Mouse (Mus musculus) CH12.LX (cell line): ENCODE measurements around the gene Itpr2. TPM values are rescaled to one million over a fixed set of nuclear protein-coding genes. Genes with fewer than 3 reads are reported as not detected.

Experiments
- DNase-seq: peaks from one replicate; pipeline ENCODE4 v3.0.0-alpha.2; 2013; ENCODE audit errors: extremely low read depth
- H3K27ac ChIP-seq: 2 replicates; pipeline ENCODE4 v1.5.1; 2012; ENCODE audit warnings: low read depth, mild to moderate bottlenecking, control low read depth, moderate library complexity; ENCODE audit not compliant: insufficient read depth
- H3K27me3 ChIP-seq: replicated peaks from 2 replicates; pipeline ENCODE3; 2012; ENCODE audit warnings: inconsistent platforms
- H3K36me3 ChIP-seq, 2 experiments: replicated peaks in 1 of 2; 2 replicates each; pipeline versions ENCODE3 to v1.6.1; 2012; ENCODE audit warnings: inconsistent platforms in 1 of 2, low read length in 1 of 2, mild to moderate bottlenecking in 1 of 2, mixed read lengths in 1 of 2, moderate library complexity in 1 of 2; ENCODE audit not compliant: control insufficient read depth in 1 of 2, insufficient read depth in 1 of 2
- H3K4me1 ChIP-seq, 2 experiments: 2 replicates each; pipeline ENCODE4 v1.6.1; 2012; ENCODE audit warnings: inconsistent platforms in 1 of 2, moderate library complexity in 1 of 2; ENCODE audit not compliant: insufficient read depth in 2 of 2, control insufficient read depth in 1 of 2
- H3K4me2 ChIP-seq: 2 replicates; pipeline ENCODE4 v1.6.1; 2012; ENCODE audit warnings: low read depth, mild to moderate bottlenecking, control low read depth; ENCODE audit not compliant: poor library complexity, insufficient read depth, severe bottlenecking
- H3K4me3 ChIP-seq, 3 experiments: fragments of 150-350 bp in 1 of 3; sonication (generic) in 1 of 3; replicated peaks in 1 of 3; 2 replicates each; pipeline versions ENCODE3 to v1.5.1; 2011 to 2012; ENCODE audit warnings: low read depth in 2 of 3, low read length in 2 of 3, mild to moderate bottlenecking in 2 of 3, moderate library complexity in 2 of 3, control low read depth in 1 of 3, improper control_type of control experiment in 1 of 3, inconsistent platforms in 1 of 3, mixed read lengths in 1 of 3; ENCODE audit not compliant: poor library complexity in 1 of 3
- H3K79me2 ChIP-seq: replicated peaks from 2 replicates; pipeline ENCODE4 v1.6.1; 2012; ENCODE audit warnings: mild to moderate bottlenecking, moderate library complexity; ENCODE audit not compliant: control insufficient read depth, poor library complexity, insufficient read depth, severe bottlenecking; ENCODE audit errors: extremely low read depth
- H3K9ac ChIP-seq: 2 replicates; pipeline ENCODE4 v1.6.1; 2012; ENCODE audit warnings: low read depth, mild to moderate bottlenecking, control low read depth, moderate library complexity; ENCODE audit not compliant: insufficient read depth
- H3K9me3 ChIP-seq: replicated peaks from 2 replicates; pipeline ENCODE3; 2012; ENCODE audit warnings: low read length, inconsistent platforms, mixed read lengths
- BHLHE40 ChIP-seq: IDR thresholded peaks from 2 replicates; pipeline ENCODE4 v1.6.1; 2011; ENCODE audit warnings: mild to moderate bottlenecking, low read depth, low read length, improper control_type of control experiment
- CHD1 ChIP-seq: IDR thresholded peaks from 2 replicates; pipeline ENCODE4 v1.6.1; 2012; ENCODE audit warnings: low read depth, low read length, improper control_type of control experiment, inconsistent platforms
- CHD2 ChIP-seq: IDR thresholded peaks from 2 replicates; pipeline ENCODE4 v1.6.1; 2011; ENCODE audit warnings: low read length, improper control_type of control experiment
- E2F4 ChIP-seq: IDR thresholded peaks from 2 replicates; pipeline ENCODE4 v1.6.1; 2011; ENCODE audit warnings: low read depth, low read length, improper control_type of control experiment; ENCODE audit not compliant: insufficient replicate concordance
- ELF1 ChIP-seq: IDR thresholded peaks from 2 replicates; pipeline ENCODE4 v1.6.1; 2014; ENCODE audit warnings: low read depth, mild to moderate bottlenecking, inconsistent platforms, low read length, improper control_type of control experiment
- HCFC1 ChIP-seq: IDR thresholded peaks from 2 replicates; pipeline ENCODE4 v1.6.1; 2012; ENCODE audit warnings: low read depth, mild to moderate bottlenecking, inconsistent platforms, low read length, improper control_type of control experiment
- IRF4 ChIP-seq: IDR thresholded peaks from 2 replicates; pipeline ENCODE4 v1.6.1; 2014; ENCODE audit warnings: low read depth, mild to moderate bottlenecking, inconsistent platforms, low read length, improper control_type of control experiment
- JUND ChIP-seq: conservative IDR thresholded peaks from 2 replicates; pipeline ENCODE4 v1.6.1; 2011; ENCODE audit warnings: low read depth, low read length, improper control_type of control experiment
- MAX ChIP-seq: IDR thresholded peaks from 2 replicates; pipeline ENCODE4 v1.6.1; 2011; ENCODE audit warnings: low read length, improper control_type of control experiment
- MAZ ChIP-seq: IDR thresholded peaks from 2 replicates; pipeline ENCODE4 v1.6.1; 2012; ENCODE audit warnings: low read depth, mild to moderate bottlenecking, inconsistent platforms, low read length, improper control_type of control experiment, moderate library complexity
- MYC ChIP-seq: IDR thresholded peaks from 2 replicates; pipeline ENCODE4 v1.6.1; 2011; ENCODE audit warnings: low read depth, mild to moderate bottlenecking, improper control_type of control experiment, low read length
- NRF1 ChIP-seq: IDR thresholded peaks from 2 replicates; pipeline ENCODE4 v1.6.1; 2014; ENCODE audit warnings: low read depth, mild to moderate bottlenecking, inconsistent platforms, low read length, improper control_type of control experiment, moderate library complexity
- POLR2A ChIP-seq: IDR thresholded peaks from 2 replicates; pipeline ENCODE4 v1.6.1; 2011; ENCODE audit warnings: low read depth, mild to moderate bottlenecking, improper control_type of control experiment, low read length
- POLR2AphosphoS2 ChIP-seq: IDR thresholded peaks from 2 replicates; pipeline ENCODE4 v1.6.1; 2011; ENCODE audit warnings: low read depth, low read length, improper control_type of control experiment
- RAD21 ChIP-seq: IDR thresholded peaks from 2 replicates; pipeline ENCODE4 v1.6.1; 2011; ENCODE audit warnings: low read depth, mild to moderate bottlenecking, low read length, improper control_type of control experiment, moderate library complexity
- TBP ChIP-seq: conservative IDR thresholded peaks from 2 replicates; pipeline ENCODE4 v1.6.1; 2011; ENCODE audit warnings: low read depth, low read length, improper control_type of control experiment
- UBTF ChIP-seq: IDR thresholded peaks from 2 replicates; pipeline ENCODE4 v1.6.1; 2012; ENCODE audit warnings: low read depth, mild to moderate bottlenecking, inconsistent platforms, low read length, improper control_type of control experiment, moderate library complexity
- ZKSCAN1 ChIP-seq: IDR thresholded peaks from 2 replicates; pipeline ENCODE4 v1.6.1; 2012; ENCODE audit warnings: low read depth, inconsistent platforms, low read length, improper control_type of control experiment, borderline replicate concordance
- ZNF384 ChIP-seq: IDR thresholded peaks from 2 replicates; pipeline ENCODE4 v1.6.1; 2012; ENCODE audit warnings: low read depth, low read length, improper control_type of control experiment, inconsistent platforms
- dilution Hi-C: fragments of 300-500 bp; cut with MboI; formaldehyde crosslinking; loops from 2 replicates; pipeline ENCODE4 v1.14.3; 2020; ENCODE audit warnings: low sequenced_read_pairs; ENCODE audit not compliant: extremely low pct_unique_long_range_greater_than_20kb, extremely low pct_ligation_motif_present
- in situ Hi-C: fragments of 300-500 bp; cut with MboI; formaldehyde crosslinking; loops from 3 replicates; pipeline ENCODE4 v1.14.3; 2019; ENCODE audit warnings: low sequenced_read_pairs, low pct_ligation_motif_present, low pct_unique_long_range_greater_than_20kb, mixed read lengths
- polyA plus RNA-seq: library from polyadenylated mRNA; unstranded; fragments of >175 nt; gene quantifications from 2 replicates; pipeline ENCODE4 v1.2.1, GENCODE M21; 2012; ENCODE audit warnings: low read depth; ENCODE audit not compliant: insufficient read length
- total RNA-seq, 2 experiments: library from RNA; depleted of rRNA; stranded (reverse); fragments of 300-350 nt in 1 of 2; fragments of >200 nt in 1 of 2; gene quantifications; 2 replicates each; pipeline ENCODE4 v1.2.3; 2012 to 2014

The Itpr2 gene
- total and polyA plus RNA-seq, 3 experiments, result 3.5 to 8.9 (median 4.4) TPM

DNA sequence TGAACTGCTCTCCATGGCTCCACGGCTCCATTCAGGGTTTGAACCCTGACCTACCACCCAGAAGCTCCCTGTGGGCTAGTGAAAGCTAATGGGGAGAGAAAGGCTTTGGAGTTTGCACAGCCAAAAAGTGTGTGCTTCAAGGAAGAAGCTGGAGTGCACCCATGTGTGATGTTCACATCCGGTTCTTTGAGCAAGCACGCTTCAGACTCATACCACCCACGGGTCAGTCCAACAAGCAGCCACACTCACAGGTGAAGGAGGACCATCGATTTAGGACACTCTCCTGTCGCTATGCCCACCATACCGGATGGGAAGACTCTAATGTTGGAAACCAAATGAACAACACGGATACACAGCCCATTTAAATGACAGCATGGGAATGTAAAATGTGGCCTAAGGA lies 9.5 kb upstream of the Itpr2 start:
- TF ChIP-seq E2F4 (no peak), UBTF (no peak), CHD2 (no peak), POLR2AphosphoS2 (no peak), MAX (0 out of 2 replicates have a peak, but pooled peaks have one; percentile 25), JUND (no peak)
- H3K4me2 ChIP-seq, result no peak overlapping the region
- in situ Hi-C loops, result no loop called here
- dilution Hi-C loops, result no loop called here
- no peak for DNase-seq
- H3K27me3 ChIP-seq, result no peaks in the 10 kb centered on the region
- no peak overlapping the region for H3K4me3 ChIP-seq
- H3K36me3 ChIP-seq, result no peaks in the 10 kb centered on the region
- H3K9me3 ChIP-seq, result peaks cover 7% of the 10 kb centered on the region
- no peak overlapping the region for H3K27ac ChIP-seq
- H3K4me1 ChIP-seq, result peaks cover 3 to 61% of the 10 kb centered on the region in 2 experiments; a peak in 3 of 4 replicates
- H3K79me2 ChIP-seq, result no peaks in the 10 kb centered on the region
- H3K9ac ChIP-seq, result no peak overlapping the region

DNA sequence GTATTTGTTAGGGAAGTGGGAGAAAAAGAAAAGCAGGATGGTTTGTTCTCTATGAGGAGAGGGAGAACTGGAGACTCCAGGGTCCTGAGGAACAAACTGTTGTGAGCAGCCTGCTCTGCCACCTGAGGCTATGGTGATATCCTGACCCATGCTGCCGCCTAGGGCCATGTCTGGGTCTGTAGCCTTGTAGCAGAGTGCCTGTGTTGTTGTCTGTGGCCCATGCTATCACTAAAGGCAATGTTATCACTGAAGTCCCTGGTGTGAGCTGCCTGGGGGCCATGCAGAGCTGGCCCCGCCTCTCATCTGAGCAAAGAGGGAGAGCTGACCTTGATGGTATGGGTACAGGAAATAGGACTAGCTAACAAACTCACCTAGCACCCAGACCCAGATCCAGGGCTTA lies 7.9 kb upstream of the Itpr2 start:
- H3K9ac ChIP-seq, result no peak overlapping the region
- no peak for DNase-seq
- dilution Hi-C loops, result no loop called here
- H3K27me3 ChIP-seq, result no peaks in the 10 kb centered on the region
- H3K4me1 ChIP-seq, result peaks cover 3 to 44% of the 10 kb centered on the region in 2 experiments; a peak in 3 of 4 replicates
- H3K36me3 ChIP-seq, result no peaks in the 10 kb centered on the region
- no peak overlapping the region for H3K27ac ChIP-seq
- H3K9me3 ChIP-seq, result peaks cover 7% of the 10 kb centered on the region
- no peak overlapping the region for H3K4me3 ChIP-seq
- in situ Hi-C loops, result no loop called here
- H3K4me2 ChIP-seq, result no peak overlapping the region
- TF ChIP-seq IRF4, result no peak
- no peak for TF ChIP-seq CHD1
- TF ChIP-seq ZKSCAN1, result no peak
- no peak for TF ChIP-seq MYC
- TF ChIP-seq POLR2A, result no peak
- no peak for TF ChIP-seq TBP
- TF ChIP-seq MAZ, result no peak
- TF ChIP-seq RAD21, result no peak
- no peak for TF ChIP-seq POLR2AphosphoS2
- TF ChIP-seq HCFC1, result no peak
- no peak for TF ChIP-seq BHLHE40
- no peak for TF ChIP-seq ZNF384
- TF ChIP-seq ELF1, result no peak
- no peak for TF ChIP-seq NRF1
- no peak for TF ChIP-seq CHD2
- H3K79me2 ChIP-seq, result no peaks in the 10 kb centered on the region
